Mouse (Mus musculus) hematopoietic multipotent progenitor cell, adult 10-12 weeks (in vitro differentiated cells): ENCODE results near the gene Mex3d. TPM values are rescaled to one million over a fixed set of nuclear protein-coding genes. Genes with fewer than 3 reads are reported as not detected.

Experiments
- polyA plus RNA-seq: library from polyadenylated mRNA; stranded (reverse); fragments of >175 nt; gene quantifications from 2 replicates; pipeline ENCODE4 v1.2.3, GENCODE M21; 2012; ENCODE audit warnings: low replicate concordance

Gene Mex3d
- polyA plus RNA-seq, result 21.9 and 48.1 TPM in 2 replicates

GRCm38 (mm10) chr10:80387522-80387959 is at the start of gene Mex3d:
Mex3d (minus strand) TSS chr10:80387659.

DNA sequence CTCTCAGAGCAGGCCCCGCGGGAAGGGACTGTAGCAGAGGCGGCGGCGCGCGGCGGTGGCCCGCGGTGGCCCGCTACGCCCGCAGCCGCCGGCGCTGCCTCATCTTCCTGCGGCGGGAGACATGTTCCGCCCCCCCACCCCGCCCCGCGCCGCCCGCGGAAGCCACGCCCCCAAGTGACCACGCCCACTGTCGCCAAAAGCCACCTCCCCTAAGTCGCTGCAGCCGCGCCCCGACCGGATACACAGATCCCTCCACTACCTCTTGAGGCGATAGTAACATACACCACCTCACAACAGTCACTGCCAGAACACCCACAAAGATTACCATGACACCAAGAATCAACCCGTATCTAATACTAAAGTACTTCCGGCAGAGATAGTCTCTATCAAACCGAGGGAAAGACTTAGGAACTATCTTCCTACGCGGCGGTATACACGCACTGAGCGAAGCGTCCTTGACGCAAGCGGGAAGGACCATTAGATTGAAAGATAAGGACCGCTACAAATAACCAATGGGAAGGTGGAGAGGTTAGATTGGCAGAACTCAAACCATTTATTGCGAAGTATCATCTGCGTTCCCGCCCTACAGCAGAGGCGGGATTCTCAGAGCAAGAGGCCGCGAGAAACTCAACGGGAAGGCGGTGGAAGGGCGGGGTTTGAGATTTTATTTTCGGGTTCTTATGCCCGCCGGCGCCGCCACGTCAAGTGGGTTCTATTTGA is 46.2 kb upstream of the Mex3d start, which contains the start of gene Tcf3:
Gene Tcf3 (minus strand): TSS at position 135 of the 720 bp plus-strand sequence.

DNA sequence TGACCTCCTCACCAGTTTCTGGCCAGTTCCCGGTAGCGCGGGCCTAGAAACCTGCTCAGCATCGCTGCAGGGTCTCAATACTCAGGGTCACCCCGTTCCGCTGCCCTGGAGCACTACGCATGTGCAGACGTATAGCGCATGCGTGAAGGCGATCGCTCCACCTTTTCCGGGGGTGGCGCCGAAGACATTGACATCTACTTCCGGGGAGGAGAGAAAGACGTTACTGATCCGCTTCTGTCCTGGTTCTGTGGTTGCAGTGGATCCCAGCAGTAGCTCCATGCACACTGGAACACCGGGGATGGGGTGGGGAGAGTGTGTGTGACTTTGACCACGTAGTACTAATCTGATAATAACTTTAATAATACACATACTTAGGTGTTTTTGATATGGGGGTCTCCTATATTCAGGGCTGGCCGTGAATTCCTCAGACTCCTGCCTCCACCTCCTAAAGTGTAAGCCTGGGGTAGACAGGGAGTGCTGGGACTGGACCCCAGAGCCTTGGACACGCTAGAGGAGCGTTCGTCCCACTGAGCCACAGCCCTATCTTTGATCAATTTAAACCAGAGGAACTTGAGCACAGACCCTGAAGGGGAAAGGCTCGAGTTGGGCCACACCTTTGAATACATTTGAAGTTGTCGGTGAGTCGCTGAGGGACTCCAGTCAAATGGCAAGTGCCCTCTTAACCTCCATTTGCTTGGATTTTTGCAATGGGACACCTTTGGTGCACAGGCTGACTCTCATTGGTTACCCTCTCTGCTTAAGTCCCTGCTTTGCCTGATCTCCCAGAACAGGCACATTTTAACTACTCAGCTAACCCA is 19.4 kb upstream of the Mex3d start, which contains the start of gene Uqcr11:
Gene Uqcr11 (minus strand): TSS at position 147 of the 818 bp plus-strand sequence.

DNA sequence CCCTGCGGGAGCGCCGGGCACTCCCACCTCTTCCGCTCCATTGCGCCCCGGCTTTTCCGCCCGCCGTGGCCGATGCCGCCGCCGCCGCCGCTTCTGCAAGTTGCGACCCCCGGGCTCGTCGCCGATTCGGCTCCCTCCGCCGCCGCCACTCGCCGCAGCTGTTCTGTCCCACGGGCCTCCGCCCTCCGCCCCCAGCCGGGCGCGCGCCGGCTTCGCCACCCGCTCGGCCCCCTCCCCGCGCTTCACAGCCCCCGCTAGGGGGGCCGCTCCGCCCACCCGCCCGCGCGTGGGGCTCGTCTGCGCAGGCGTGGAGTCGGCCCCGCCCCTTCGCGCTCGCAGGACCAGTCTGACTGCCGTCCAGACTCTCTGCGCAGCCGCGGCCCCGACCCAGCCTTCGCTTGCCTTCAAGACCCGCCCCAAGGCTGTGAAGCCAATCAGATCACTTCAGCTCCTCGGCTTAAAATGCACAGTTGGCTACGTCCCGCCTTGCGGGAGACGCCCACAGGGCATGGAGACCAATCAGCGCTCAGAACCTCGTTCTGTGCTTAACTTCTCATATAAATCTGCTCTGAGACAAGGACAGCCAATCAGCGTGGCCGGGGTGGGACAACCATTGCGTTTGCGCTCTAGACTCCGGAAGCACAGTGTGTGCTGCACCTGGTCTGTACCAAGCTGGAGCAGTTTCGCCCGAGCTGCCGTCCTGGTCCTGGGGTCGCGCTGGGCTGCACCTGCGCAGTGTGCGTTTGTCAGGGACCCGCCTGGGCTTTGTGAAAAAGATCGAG is 11.9 kb upstream of the Mex3d start, which contains the start of gene Mbd3:
Gene Mbd3 (minus strand): TSS at position 360 of the 782 bp plus-strand sequence.

DNA sequence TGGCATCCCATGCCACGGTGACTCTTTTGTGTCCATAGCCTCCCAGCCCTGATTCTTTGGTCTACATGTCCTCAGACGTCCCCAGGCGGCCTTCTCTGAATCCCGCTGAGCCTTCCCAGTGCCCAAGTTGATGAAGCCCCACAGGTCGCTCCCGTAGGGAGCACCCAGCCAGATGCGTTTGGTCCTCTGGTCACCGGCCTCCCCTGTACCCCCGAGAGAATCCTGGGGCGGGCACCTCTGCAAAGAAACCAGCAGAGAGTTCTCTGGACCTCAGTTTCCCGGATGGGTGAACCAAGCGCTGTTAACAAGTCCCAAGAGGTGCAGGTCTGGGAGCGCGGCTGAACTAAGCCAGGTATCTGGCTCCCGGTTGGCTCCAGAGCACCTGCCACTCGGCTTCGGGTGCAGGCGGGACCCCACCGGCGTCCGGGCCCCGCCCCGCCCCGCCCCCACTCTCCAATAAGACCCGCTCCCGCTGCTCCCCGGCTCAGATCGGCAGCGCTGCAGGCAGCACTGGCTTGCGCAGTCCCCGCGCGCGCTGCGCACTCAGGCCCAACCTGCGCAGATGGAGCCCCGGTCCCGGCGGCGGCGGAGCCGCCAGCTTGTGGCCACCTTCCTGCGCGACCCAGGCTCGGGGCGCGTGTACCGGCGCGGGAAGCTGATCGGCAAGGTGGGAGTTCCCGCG is 31.3 kb downstream of the Mex3d start, which contains the start of gene Plk5:
Gene Plk5 (plus strand): TSS at position 459 of the 682 bp plus-strand sequence.

DNA sequence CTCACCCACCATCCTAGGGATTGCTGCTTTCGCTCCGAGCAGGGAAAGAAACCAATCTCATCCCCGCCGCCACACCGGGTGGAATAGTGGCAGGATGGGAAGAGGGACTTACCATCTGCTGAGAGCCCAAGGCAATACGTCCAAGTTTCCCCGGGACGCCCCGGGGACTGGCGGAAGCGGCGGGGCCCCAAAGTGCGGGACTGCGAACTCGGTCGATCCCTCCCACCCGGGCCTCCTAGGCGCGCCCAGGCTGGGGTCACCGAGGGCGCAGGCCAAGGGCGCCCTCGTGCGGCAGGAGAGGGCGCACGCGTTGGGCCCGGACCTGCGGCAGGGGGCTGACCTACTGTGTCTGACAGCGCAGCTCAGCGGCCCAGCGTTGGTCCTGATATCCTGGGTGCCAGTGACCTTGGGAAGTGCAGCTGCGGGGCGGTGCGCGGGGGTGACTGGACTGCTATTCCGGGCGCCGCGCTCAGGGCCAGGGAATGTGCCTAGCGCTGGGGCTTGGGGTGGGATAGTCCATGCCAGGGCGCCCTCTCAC is 39.1 kb downstream of the Mex3d start, which contains the start of gene Adamtsl5:
Gene Adamtsl5 (minus strand): TSS at position 169 of the 538 bp plus-strand sequence.

Other genes starting within 250 kb of the Mex3d start
- 650 and 864 TPM in 2 replicates for gene Atp5d, start 249.0 kb downstream of the Mex3d start, polyA plus RNA-seq
- 25.3 and 46.2 TPM in 2 replicates for gene Cbarp, start 246.8 kb downstream of the Mex3d start, polyA plus RNA-seq
- gene Midn, start 239.4 kb downstream of the Mex3d start, polyA plus RNA-seq, result 365 and 523 TPM in 2 replicates
- gene Cirbp, start 221.7 kb downstream of the Mex3d start, polyA plus RNA-seq, result 157 and 188 TPM in 2 replicates
- 6.8 and 15.3 TPM in 2 replicates for gene 1600002K03Rik, start 214.7 kb downstream of the Mex3d start, polyA plus RNA-seq
- gene Efna2, start 208.2 kb downstream of the Mex3d start, polyA plus RNA-seq, result 1.4 and 2.8 TPM in 2 replicates
- gene Mum1, start 161.2 kb downstream of the Mex3d start, polyA plus RNA-seq, result 36.6 and 116 TPM in 2 replicates
- 141 and 175 TPM in 2 replicates for gene Ndufs7, start 138.5 kb downstream of the Mex3d start, polyA plus RNA-seq
- gene Gamt, start 126.6 kb downstream of the Mex3d start, polyA plus RNA-seq, result 1.6 and 3.6 TPM in 2 replicates
- 294 and 420 TPM in 2 replicates for gene Dazap1, start 126.2 kb downstream of the Mex3d start, polyA plus RNA-seq
- 1,574 and 8,825 TPM in 2 replicates for gene Rps15, start 95.2 kb downstream of the Mex3d start, polyA plus RNA-seq
- gene Apc2, start 91.7 kb downstream of the Mex3d start, polyA plus RNA-seq, result 0.78 and 1.1 TPM in 2 replicates
- gene 2310011J03Rik, start 67.1 kb downstream of the Mex3d start, polyA plus RNA-seq, result 60.0 and 110 TPM in 2 replicates
- gene Pcsk4, start 58.2 kb downstream of the Mex3d start, polyA plus RNA-seq, result 8.5 and 14.2 TPM in 2 replicates
- 4.6 and 5.4 TPM in 2 replicates for gene Reep6, start 57.7 kb downstream of the Mex3d start, polyA plus RNA-seq
- 0.74 and 1.1 TPM in 2 replicates for gene Adamtsl5, start 39.2 kb downstream of the Mex3d start, polyA plus RNA-seq
- gene Plk5, start 31.2 kb downstream of the Mex3d start, polyA plus RNA-seq, result not detected in 2 replicates
- gene Mbd3, start 11.9 kb upstream of the Mex3d start, polyA plus RNA-seq, result 141 and 180 TPM in 2 replicates
- 422 and 621 TPM in 2 replicates for gene Uqcr11, start 19.2 kb upstream of the Mex3d start, polyA plus RNA-seq
- gene Tcf3, start 46.0 kb upstream of the Mex3d start, polyA plus RNA-seq, result 498 and 875 TPM in 2 replicates
- not detected in 2 replicates for gene Onecut3, start 107.2 kb upstream of the Mex3d start, polyA plus RNA-seq
- gene Atp8b3, start 151.5 kb upstream of the Mex3d start, polyA plus RNA-seq, result not detected in 2 replicates
- gene Rexo1, start 173.9 kb upstream of the Mex3d start, polyA plus RNA-seq, result 152 and 358 TPM in 2 replicates
- 68.0 and 118 TPM in 2 replicates for gene Klf16, start 189.7 kb upstream of the Mex3d start, polyA plus RNA-seq
- 461 and 1,380 TPM in 2 replicates for gene Abhd17a, start 202.7 kb upstream of the Mex3d start, polyA plus RNA-seq
- gene Scamp4, start 215.2 kb upstream of the Mex3d start, polyA plus RNA-seq, result 98.1 and 109 TPM in 2 replicates
- gene Adat3, start 215.2 kb upstream of the Mex3d start, polyA plus RNA-seq, result 14.8 and 42.0 TPM in 2 replicates
- gene Gm49322, start 218.4 kb upstream of the Mex3d start, polyA plus RNA-seq, result 0.94 and 4.2 TPM in 2 replicates
- gene Csnk1g2, start 235.2 kb upstream of the Mex3d start, polyA plus RNA-seq, result 480 and 641 TPM in 2 replicates